Mouse (Mus musculus): ENCODE data around the gene Phlpp1.

DNA sequence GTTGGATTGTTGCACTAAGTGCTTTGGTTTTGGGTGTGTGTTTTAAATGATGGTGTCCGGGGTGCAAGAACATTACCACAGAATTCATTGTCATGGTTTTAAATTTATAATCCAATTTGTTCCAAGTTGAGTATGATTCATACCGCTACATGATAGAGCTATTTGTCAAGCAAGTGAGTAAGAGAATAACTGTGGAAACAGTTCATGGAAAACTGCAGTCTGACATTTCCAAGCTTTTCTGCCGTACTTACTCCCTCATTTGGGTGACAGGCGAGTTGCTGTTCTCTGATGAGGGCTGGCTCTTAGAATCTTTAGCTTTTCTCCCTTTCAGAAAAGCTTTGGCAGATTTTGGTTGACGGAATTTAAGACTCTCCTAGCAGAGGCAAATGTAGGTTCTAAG is 117.5 kb downstream of the Phlpp1 start:
- TF ChIP-seq POLR2A (IDR thresholded peaks at IDR 0.05; ENCODE audit: insufficient read depth, low read depth, low read length) (no peak), CTCF (IDR thresholded peaks at IDR 0.05; ENCODE audit: insufficient read depth, low read depth, low read length) (no peak)
